ENCODE assay signal across 8 mouse cellular contexts in the genomic region with DNA sequence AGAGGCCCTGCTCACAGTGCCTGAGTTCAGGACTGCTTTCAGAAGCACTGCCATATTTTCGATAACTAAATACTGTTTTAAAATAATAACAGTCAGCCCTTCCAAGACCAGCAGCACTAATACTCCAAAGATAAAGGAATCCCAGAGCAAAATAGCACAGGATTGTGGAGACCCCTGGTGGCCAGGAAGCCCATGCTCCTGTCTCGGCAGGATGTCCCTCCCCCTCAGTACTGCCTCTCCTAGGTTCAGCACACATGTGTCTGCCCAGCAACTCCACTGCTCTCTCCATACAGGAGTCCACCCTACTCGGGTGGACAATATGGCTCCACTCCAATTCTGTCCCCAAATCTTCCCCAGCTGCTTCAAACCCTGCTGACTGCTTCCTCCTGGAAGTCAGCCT. TPM values are rescaled to one million over a fixed set of nuclear protein-coding genes. Genes with fewer than 3 reads are reported as not detected.
A peak's percentile ranks its signal among the peaks of the same experiment; 100 is the strongest.
DNase-seq lines count a peak whose midpoint lies in the region; ATAC-seq and TF ChIP-seq lines count a peak whose summit lies in the region.

No protein-coding gene starts in this region.

- peaks cover 9% of the 10 kb centered on the region for H3K4me1 ChIP-seq in forebrain, embryonic 10.5 days
- no peaks in the 10 kb centered on the region for H3K4me1 ChIP-seq in midbrain, embryonic 16.5 days (ENCODE audit: control insufficient read depth, insufficient read depth, low read length)
- no peaks in the 10 kb centered on the region; the same call in 1 of the 2 replicates for H3K4me1 ChIP-seq in stomach, postnatal 0 days (replicated peaks; ENCODE audit: control insufficient read depth, insufficient read depth)

- intact Hi-C loops in left cerebral cortex, postnatal 36 days (cut with DNase I) = loop anchor here (10.0 kb wide), 1 partner anchor 301 kb away; a partner anchor contains a TSS

- H3K4me2 ChIP-seq in midbrain, embryonic 16.5 days (ENCODE audit: low read length) = no peak overlapping the region
- no peak overlapping the region for H3K4me2 ChIP-seq in stomach, postnatal 0 days (replicated peaks; ENCODE audit: low read depth)

- H3K9me3 ChIP-seq in forebrain, embryonic 10.5 days = no peaks in the 10 kb centered on the region
- H3K9me3 ChIP-seq in midbrain, embryonic 16.5 days (replicated peaks; ENCODE audit: control insufficient read depth, low read length, poor library complexity, severe bottlenecking) = no peaks in the 10 kb centered on the region
- H3K9me3 ChIP-seq in stomach, postnatal 0 days (ENCODE audit: control insufficient read depth, low read length) = no peaks in the 10 kb centered on the region

- peak; percentile 83 for TF ChIP-seq CTCF in stomach, postnatal 0 days (IDR thresholded peaks at IDR 0.05; ENCODE audit: low read depth)

- H3K9ac ChIP-seq in midbrain, embryonic 16.5 days (ENCODE audit: low read depth, low read length) = no peak overlapping the region
- H3K9ac ChIP-seq in stomach, postnatal 0 days (ENCODE audit: low read length) = no peak overlapping the region

- ATAC-seq in hematopoietic stem cell, adult 5-6 weeks (replicated peaks in 1 of 2; ENCODE audit: insufficient read depth in 1 of 2, low FRiP score in 2 of 2, low TSS enrichment in 1 of 2, low read depth in 1 of 2, poor library complexity in 2 of 2, severe bottlenecking in 2 of 2) = peak; percentile 31 to 48; a peak in 2 of 4 replicates
- peak; percentile 70; the same call in 1 of the 2 replicates for ATAC-seq in midbrain, embryonic 16.5 days
- peak; percentile 45; the same call in 1 of the 2 replicates for ATAC-seq in stomach, postnatal 0 days (ENCODE audit: low FRiP score, low TSS enrichment)

- 28% methylated on average over 3 of the region's 3 CpGs for WGBS in forebrain, embryonic 10.5 days
- WGBS in midbrain, embryonic 16.5 days = 24% methylated on average over 3 of the region's 3 CpGs
- WGBS in stomach, postnatal 0 days = 12% methylated on average over 3 of the region's 3 CpGs

- H3K27me3 ChIP-seq in forebrain, embryonic 10.5 days (ENCODE audit: poor library complexity, severe bottlenecking) = peaks cover 10% of the 10 kb centered on the region
- H3K27me3 ChIP-seq in midbrain, embryonic 16.5 days (ENCODE audit: control insufficient read depth, insufficient read depth, low read depth, low read length) = no peaks in the 10 kb centered on the region
- no peaks in the 10 kb centered on the region for H3K27me3 ChIP-seq in stomach, postnatal 0 days (ENCODE audit: control insufficient read depth, insufficient read depth, low read length)

- no peak overlapping the region for H3K27ac ChIP-seq in forebrain, embryonic 10.5 days
- H3K27ac ChIP-seq in midbrain, embryonic 16.5 days (ENCODE audit: low read length) = no peak overlapping the region
- no peak overlapping the region for H3K27ac ChIP-seq in stomach, postnatal 0 days (replicated peaks)

- H3K4me3 ChIP-seq in forebrain, embryonic 10.5 days = no peak overlapping the region
- no peak overlapping the region for H3K4me3 ChIP-seq in midbrain, embryonic 16.5 days (ENCODE audit: low read depth, low read length)
- no peak overlapping the region for H3K4me3 ChIP-seq in stomach, postnatal 0 days (ENCODE audit: low read depth, low read length)

- TF ChIP-seq EP300 in stomach, postnatal 0 days (optimal IDR thresholded peaks at IDR 0.05) = no peak

- no peaks in the 10 kb centered on the region for H3K36me3 ChIP-seq in forebrain, embryonic 10.5 days (replicated peaks)
- no peaks in the 10 kb centered on the region for H3K36me3 ChIP-seq in midbrain, embryonic 16.5 days (ENCODE audit: control insufficient read depth, insufficient read depth, low read length)
- no peaks in the 10 kb centered on the region for H3K36me3 ChIP-seq in stomach, postnatal 0 days (ENCODE audit: control insufficient read depth, insufficient read depth, low read length)

- peak; percentile 62 to 88 for DNase-seq in adrenal gland, adult (ENCODE audit: inconsistent age in 2 of 2, low spot score in 1 of 2)
- DNase-seq in adrenal gland, adult 8-10 months = no peak
- DNase-seq in adrenal gland, postnatal 25 days = peak; percentile 75
- DNase-seq in forebrain, embryonic 10.5 days (ENCODE audit: extremely low spot score, low spot score) = peak; percentile 63
- DNase-seq in left cerebral cortex, postnatal 36 days (ENCODE audit: low spot score in 2 of 2) = peak; percentile 70 to 72
- DNase-seq in stomach, postnatal 0 days (ENCODE audit: low spot score) = peak; percentile 50

RNA-seq across cellular contexts. Expression of a gene that starts 12.4 kb away (rescaled TPM):
- total RNA-seq in adrenal gland, adult 8-10 months (2022) = 10 to 100 TPM in 1 of 4 experiments, 1 to 10 TPM in 3; 8.1 to 11.2 (median 8.8) TPM
- total RNA-seq in adrenal gland, postnatal 25 days (2021) = 8.3 and 17.7 TPM in 2 replicates
- 1.8 TPM in 2 replicates for polyA plus RNA-seq in forebrain, embryonic 10.5 days (2016; fragmentation: Nextera tagmentation; extraction: Ambion mirVana)
- total RNA-seq in hematopoietic stem cell, adult 5-6 weeks (2017) = not detected in 2 replicates
- total RNA-seq in left cerebral cortex, postnatal 36 days (2021) = 10 to 100 TPM in 1 of 2 experiments, 1 to 10 TPM in 1; 7.4 to 10.8 TPM
- polyA plus RNA-seq in midbrain, embryonic 16.5 days (2015; fragmentation: Nextera tagmentation; extraction: Ambion mirVana) = 4.8 and 5.1 TPM in 2 replicates
- 7.2 and 8.9 TPM in 2 replicates for polyA plus RNA-seq in stomach, postnatal 0 days (2015; fragmentation: Nextera tagmentation; extraction: Ambion mirVana)
